Mouse (Mus musculus): ENCODE measurements around the gene Tada2b.

The Tada2b gene

DNA sequence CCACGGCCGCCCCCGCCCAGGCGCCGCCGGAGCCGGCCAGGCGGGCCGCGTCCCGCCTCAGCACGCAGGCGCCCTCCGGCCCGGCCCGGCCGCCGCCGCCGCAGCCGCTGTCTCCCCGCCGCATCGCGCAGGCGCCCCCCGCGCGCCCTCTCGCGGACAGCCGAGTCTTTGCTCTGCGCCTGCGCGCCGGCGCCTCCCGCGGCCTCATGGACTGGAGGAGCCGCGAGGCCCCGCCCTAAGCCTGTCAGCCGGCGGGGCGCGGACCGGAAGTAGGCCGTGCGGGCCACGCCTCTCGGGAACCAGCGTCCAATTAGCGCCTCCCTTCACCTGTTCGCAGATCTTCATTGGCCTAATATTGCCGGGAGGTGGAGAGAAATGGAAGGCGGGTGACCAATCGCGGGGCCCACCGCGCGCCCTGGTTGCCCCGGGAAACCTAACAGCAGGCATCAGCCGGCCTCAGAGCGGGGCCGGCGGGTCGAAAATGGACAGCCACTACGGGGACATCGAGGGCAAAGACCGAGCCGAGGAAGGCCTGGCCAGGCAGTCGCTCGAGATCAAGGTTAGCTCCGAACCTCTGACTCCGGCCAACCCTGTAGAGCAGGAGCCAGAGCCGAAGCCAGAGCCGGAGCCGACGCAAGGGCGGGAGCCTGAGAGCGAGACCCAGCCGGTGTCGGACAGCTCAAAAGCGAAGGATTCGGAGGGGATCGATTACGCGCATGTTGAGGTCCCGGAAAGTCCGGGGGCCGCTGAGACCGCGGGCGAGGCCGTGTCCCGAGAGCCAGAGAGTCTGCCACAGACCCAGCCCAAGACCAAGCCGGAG is at the start of gene Tada2b, which contains the start of gene Ccdc96:
Tada2b (minus strand) TSS at position 115 of the 820 bp plus-strand sequence.
Ccdc96 (plus strand) TSS at position 418 of the 820 bp plus-strand sequence.
- peak; percentile 99 for DNase-seq

DNA sequence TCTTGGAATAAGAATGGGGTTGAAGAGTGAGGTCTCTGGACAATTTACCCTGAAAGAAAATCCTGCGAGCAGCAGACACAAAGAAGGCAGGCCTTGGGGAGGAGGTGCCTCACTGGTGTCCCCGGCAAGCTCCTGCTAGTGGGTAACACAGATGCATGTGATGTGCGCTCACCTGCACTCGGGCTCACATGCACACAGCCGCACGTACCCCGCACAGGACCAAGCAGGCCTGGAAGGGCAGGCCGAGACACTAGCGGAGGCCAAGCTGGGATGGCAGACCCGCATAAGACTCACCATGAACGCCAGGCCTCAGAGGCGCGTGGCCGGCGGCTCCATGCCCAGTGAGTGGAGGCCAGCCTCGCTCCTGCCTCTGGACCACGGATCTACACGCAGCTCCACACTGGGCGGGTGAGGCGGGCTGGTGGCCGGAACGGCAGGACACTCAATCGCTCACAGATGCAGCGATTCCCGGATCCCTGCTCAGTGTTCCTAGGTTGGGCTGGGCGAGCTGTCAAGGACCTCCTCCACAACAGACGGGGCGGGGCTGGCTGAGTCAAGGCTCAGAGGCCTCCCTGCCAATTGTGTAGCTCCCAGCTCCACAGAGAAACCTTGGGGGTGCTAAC is 46.2 kb upstream of the Tada2b start:
- peak; percentile 97 for DNase-seq

DNA sequence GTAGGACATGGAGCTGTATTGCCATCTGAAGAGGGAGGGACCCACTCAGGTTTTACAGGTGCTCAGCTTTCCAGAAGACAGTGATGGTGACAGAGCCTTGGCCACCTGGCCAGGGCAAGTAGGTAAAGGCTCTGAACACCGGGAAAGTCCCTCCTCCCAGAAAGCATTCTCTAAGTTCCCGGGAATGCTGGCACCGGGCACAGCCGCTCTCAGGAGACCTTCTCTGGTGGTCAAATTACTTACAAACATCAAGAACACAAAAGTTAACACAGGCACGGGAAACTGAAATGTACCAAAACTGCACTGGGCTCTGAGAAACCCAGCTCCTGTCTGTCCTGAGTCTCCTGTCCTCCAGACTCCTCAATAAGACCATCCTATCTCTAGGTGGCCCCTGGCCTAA is 45.6 kb upstream of the Tada2b start:
- DNase-seq: no peak

DNA sequence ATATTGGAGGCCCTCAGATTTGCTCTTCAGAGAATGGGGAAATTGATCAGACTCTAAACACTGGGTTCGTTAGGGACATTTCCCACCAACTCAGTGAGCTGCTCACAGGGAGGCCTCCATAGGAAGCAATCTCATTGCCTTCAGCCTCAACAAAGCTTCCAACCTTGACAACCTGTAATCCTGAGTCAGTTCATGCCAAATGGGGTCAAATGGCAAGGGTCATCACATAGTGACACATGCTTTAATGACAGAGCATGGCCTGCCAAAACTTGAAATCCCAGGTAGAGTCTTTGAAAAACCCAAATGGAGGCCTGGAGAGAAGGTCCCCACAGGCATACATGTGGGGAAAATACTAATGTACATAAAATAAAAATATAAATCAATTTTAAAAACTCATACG is 42.8 kb upstream of the Tada2b start:
- no peak for DNase-seq

DNA sequence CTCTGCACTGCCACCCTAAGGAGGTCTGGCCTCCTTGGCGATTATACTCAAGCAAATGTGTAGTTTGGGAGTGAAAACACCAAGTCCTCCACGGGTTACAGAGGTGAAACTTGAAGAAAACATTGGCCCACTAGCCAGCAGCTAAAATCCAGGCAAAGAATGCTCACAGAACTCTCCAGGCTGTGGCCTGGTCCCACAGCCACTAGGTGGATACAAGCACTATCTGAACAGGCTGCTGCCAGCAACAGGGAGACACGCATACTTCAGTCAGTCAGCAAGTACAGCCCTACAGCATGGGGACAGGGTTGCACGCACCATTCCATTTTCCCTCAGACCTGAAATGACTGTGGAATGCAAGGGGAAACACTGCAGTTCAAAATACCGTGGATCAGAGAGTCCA is 42.2 kb upstream of the Tada2b start:
- peak; percentile 29 for DNase-seq

DNA sequence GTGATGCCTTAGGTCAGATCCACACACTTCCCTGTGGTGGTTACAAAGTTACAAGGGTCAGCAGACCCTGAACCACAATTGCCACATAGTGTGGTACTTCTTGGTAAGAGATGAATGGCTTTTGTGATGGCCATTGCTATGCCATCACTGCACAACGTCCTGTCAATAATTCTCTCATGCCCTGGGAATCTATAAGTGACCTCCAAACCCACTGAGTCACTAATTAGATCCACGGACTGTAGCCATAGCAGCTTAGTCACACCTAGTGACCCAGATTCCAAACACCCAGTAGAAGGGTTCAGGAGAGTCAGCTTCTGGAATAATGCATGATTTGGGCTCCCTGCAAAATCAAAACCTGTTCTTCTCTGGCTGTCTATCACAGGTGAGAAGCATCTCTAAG is 41.1 kb upstream of the Tada2b start:
- DNase-seq: no peak

DNA sequence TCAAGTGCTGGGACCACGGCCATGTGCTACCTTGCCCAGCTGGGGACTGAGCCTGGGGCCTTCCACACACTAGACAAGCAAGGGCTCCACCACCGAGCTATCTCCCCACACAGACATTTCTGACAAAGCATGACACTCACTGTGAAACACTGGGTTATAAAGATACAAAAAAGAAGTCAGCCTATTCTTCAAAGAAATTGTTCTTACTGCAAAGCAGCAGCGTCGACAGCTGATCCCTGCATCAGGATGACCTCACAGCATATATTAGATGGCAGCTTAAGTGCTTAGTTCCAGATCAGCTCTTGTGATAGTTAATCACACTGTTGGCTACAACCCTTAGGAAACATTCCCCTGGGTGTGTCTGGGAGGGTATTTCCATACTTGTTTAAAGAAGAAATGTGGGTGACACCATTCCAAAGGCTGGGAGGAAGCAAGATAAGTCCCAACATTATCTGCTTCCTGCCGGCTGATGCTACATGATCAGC is 39.2 kb upstream of the Tada2b start:
- DNase-seq: no peak

DNA sequence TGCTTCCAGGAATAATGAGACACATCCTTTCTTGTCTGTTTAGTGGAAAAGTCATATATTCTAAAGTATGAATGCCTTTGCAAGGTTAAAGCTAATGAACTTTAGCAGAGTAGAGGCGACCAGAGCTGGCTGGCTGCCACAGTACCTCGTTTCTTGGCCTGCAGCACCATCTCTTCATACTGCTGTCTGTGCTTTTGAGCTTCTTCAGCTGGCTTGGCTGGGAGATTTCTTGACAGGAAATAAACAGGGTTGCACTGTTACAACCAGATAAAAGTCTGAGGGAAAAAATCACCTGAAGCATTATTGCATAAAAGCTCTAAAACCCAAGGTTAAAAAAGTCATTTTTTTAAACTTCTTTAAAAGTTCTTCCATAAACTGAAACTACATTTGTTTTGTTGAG is 38.7 kb upstream of the Tada2b start:
- DNase-seq: peak; percentile 82

DNA sequence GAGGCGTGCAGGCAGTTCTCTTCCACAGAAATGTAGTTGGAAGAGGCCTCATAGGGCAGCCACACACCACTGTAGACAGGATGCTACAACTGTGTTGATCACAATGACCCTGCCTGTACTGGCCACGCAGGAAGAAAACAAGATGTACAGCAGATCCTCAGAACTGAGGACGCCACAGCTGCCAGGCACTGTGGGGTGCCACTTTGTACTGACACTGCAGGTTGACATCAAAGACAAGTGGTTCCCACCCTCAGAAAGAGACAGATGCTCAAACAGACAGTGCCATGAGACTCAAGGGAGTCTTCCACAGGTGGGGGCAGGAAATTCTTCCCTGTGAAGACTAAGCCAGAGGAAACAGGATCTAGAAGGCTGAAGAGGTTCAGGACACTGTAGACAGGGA is 35.7 kb upstream of the Tada2b start:
- no peak for DNase-seq

DNA sequence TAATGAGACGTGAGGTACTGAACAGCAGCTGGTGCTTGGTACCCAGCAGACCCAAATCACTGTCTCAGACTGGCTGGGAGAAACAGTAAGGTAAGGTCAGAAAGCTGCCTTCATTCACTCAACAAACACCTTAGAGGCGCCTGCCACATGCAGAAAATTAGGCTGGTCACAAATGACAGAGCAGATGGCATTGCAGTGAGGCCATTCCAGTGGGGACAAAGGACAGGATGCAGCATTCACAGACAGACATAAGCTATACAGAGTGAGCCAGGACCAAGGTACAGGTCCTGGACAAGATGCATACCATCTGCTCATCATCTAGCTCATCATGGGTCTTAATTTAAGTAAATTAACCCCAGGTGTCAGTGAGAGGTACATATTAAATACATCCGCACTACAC is 33.5 kb upstream of the Tada2b start:
- DNase-seq: no peak

DNA sequence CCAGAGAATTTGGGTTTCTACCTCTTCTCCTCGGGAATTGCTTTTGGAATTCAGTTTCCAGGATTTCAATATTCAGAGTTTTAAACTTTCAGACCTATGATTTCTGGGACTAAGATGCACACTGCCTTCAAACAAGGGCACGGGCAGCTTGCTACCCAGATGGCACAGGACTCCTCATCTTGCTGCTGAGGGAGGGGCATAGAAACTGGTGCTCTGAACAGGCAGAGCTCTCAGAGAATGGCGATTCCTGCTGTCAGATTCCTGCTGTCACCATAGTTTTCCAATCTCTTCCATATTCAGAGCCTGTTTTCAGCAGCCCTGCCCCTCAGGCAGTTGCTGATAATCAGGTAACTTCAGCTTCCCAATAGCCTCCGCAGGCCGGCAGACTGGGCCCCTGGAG is 31.5 kb upstream of the Tada2b start:
- DNase-seq: no peak

DNA sequence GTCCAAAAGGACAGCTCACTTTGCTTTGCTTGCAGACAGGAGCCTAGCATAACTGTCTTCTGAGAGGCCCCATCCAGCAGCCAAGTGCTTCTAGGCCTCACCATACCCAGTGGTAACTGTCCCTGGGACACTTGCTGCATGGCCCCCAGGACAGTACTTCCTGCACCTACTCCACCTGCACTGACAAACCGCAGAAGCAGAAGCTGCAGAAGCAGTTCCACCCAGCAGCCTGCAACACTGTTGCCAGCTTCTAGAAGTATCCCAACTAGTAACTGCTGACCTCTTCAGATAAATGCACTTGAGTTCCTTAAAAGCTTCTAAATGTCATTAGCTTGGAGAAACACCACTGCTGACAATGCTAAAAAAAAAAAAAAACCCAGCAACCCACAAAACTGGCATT is 31.0 kb upstream of the Tada2b start:
- no peak for DNase-seq

DNA sequence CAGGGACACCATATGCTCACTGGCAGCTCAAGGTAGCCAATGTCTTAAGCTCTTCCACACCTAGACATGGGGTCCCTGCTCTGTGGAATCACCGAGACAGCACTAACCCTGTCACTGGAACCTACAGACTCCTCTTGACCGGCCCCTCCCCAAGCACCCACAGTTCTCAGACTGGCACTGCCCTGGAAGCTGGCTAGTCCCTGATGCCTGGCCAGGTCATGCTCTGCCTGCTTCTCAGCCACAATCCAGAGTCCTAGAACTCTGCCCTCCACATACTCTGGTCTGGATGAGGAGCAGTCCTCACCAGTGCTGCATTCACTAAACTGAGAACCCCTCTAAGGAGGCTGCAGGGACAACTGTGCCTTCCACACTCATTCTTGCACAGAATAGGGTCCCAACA is 26.9 kb upstream of the Tada2b start:
- DNase-seq: peak; percentile 29

DNA sequence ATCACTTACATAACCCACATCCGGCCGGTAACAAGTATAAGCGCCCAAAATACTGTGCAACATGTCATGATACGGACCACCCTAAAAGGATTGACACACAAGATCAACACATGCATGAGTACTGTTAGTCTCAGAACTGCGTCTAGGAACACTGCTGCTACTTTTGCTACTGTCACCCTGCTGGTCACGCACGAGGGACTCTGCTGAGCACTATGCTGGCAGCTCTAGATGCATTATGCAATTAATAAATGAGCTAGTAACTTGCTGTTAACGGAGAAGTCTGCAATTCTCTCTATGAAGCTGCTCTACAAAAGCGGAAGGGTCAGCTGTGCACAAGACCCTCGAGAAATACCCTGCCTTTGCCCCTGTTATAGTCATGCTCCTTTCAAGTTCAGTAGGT is 24.3 kb upstream of the Tada2b start:
- peak; percentile 37 for DNase-seq

DNA sequence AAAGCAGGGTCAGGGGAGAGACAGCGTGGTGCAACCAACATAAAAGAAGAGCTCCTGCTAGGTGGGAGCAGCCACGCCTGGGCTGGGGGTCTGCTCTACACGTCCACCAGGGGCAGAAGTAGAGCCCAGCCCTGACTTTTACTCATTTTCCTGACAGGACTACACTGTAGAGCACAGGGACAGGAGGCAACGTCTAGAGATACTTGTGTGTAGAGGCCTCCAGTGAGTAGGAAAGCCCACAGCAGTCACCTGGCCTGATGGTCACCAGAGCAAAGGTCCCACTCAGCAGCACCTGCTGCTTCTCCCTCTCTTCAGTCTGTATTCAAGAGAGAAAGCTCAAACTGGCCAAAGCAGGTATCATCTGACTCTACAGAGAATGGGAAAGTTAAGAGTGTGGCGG is 21.6 kb upstream of the Tada2b start:
- no peak for DNase-seq

DNA sequence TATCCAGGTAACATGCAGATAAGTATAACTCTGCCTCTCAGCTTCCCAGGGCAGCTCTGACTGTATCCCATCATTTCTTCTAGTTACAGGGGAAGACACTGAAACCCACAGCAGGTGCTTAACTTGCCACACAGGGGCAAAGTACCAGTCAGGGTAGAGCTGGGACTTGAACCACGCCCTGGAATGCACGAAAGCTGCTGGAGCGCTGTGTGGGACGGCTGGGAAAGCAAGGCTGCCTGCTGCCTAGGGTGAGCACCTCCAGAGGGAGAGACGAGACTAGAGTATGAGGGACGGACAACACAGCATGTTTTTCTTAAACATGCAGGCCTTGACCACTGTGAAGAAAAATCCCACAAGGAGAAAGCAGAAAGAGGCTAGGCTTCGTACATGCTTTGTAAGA is 21.1 kb upstream of the Tada2b start:
- DNase-seq: no peak

DNA sequence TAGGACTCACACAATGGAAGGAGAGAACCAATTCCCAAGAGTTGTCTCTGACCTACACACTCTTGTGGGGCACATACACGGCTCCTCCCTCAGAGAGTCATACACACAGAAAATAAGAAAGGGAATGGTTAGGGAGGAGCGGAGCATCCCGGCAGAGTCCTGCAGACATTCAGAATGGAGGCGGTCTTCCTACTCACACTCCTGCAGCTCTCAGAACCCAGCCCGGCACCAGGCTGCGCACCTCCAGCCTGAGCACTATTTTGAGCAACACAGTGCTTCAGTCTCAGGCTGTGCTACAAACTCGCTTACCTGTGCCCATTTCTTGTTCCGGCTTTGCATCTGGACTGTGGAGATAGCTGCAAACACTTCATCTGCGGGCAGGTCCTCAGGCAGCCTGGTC is 10.6 kb upstream of the Tada2b start:
- DNase-seq: no peak

DNA sequence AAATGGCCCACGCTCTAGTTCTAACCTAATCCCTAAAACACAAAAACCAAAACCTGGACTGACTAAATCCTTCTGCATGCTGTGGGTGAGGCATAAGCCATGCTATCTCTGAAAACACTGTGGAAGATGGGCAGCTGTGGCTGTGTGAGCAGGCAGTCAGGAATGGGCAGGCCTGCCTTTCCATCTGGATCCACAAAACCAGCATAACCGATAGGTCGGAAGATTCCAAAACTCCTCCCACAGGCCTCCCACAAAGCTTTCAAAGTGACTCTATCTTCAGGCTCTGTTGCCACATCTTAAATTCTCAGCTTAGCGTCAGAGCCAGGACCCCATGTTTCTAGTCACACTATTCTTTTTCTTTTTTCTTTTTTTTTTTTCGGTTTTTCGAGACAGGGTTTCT is 9.8 kb upstream of the Tada2b start:
- DNase-seq: no peak

DNA sequence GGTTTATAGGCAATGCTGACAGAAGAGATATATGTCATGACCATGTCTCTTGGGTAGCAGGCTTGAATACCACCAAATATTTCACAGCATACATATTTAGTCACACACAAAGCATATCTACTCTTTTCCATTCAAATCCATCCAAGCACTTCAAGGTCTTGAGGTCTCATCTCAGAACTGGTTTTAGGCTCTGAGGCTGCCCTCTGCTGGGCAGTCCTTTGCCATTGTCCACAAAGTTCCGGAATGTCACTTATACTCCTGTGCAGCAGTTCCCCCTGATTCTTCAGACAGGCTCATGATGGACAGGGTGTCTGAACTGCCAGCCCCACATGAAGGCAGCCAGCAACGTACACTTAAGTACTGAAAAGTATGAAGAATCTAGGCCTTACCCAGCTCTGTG is 5.1 kb upstream of the Tada2b start:
- peak; percentile 57 for DNase-seq

DNA sequence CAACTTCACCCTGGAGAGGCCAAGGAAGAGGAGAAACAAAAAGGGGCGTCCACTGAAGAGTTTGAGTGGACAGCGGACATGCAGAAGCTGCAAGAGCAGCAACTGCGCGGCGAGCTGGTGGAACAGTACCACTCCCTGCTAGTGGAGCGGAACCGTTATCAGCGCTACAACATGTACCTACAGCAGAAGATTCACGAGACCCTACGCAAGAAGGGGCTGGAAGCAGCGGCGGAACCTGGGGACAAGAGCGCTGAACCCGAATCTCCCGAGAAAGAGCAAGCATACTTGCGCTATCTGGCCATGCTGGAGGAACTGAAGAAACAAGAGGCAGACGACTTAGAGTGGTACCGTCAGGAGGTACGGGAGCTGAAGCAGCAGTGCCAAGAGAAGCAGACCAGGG is 1.2 kb upstream of the Tada2b start:
- DNase-seq: no peak

DNA sequence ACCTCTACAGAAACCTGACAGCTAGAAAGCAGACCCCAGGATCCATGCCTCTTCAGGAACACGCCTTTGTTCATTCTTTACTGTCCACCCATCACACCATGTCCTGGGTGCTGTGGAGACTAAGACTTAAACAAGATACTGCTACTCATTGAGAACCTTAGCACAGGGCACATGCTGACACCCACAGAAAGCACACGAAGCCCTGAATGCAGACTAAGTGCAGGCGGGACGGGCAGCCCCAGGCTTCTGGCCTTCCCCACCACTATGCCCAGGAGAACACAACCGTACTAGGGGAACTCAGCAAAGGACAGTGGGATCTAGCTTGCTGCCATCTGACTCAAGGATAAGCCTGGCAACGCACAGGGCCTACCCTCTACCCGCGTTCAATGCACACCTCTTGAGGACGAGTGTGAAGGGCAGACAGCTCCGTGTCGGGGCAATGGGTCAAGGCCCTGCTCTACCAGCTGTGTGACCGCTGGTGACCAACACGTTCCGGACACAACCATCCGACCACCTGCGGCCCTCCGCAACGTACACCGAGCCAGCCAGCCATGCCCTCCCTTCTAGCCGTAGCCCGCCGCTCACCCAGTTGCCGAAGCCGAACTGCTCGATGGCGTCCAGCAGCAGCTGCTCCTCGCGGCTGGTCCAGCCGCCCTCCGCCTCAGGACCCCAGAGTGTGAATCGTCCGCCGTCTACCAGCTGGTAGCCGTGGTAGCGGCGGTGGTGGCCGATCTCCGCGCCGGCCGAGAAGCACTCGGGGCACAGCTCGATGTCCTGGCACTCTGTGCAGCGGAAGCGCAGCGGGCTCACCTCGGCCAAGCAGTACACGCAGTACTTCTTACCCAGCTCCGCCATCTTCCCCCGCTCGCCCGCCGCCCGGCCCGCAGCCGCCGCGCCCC is 633 bp downstream of the Tada2b start:
- no peak for DNase-seq

DNA sequence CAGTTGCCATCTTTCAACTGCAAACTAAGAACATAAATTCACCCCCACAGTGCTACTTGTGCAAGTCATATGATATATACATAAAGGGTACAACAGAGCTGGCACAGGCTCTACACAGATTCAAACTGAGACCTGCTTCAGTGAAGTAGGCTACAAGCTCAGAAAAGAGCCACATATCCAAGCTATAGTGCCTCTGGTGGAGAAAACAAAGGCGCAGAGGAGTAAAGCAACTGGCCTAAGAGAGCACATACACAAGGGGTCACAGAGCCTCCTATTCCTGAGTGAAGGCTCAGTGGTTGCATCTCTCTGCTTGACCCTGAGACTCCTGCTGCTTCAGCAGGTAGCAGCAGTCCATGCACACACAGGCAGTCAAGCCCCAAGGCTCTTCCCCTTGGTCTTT is 3.0 kb downstream of the Tada2b start:
- no peak for DNase-seq

DNA sequence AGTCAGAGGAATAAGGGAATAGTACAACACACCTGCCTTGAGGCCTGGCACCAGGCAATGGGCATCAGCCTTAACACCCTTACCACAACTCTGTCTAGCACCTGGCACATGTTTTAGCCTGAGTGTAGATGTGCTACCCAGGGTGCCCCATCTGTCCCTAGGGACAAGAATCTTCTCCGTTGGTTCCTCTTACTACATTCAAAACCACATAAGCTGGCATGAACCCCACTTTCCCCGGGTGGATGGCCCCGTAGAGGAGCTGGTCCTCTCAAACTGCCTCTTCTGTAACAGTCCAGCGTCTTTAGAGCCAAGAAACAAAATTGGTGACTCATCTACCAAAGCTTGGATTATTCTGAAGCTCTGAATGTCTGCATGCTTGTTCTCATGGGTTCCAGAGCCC is 3.7 kb downstream of the Tada2b start:
- DNase-seq: no peak

All from kidney, postnatal 14 days (tissue).